Mouse (Mus musculus) kidney, postnatal 0 days (tissue): ENCODE results near the gene Nrp2. TPM values are rescaled to one million over a fixed set of nuclear protein-coding genes. Genes with fewer than 3 reads are reported as not detected.
A peak's percentile ranks its signal among the peaks of the same experiment; 100 is the strongest.

ENCODE experiments used
- ATAC-seq: fragments of 200-750 bp; cut with Nextera tagmentation; replicated peaks from 2 replicates; pipeline ENCODE4 v1.8.0; 2017; ENCODE audit warnings: low read depth, moderate number of reproducible peaks, moderate TSS enrichment, moderate library complexity; ENCODE audit not compliant: low FRiP score
- DNase-seq: peaks from one replicate; pipeline ENCODE4 v3.0.0-alpha.2; 2016; ENCODE audit warnings: low spot score
- H3K27ac ChIP-seq: fragments of 300-500 bp; sonication (generic); 2 replicates; pipeline ENCODE4 v1.5.1; 2014; ENCODE audit warnings: mild to moderate bottlenecking
- H3K27me3 ChIP-seq: fragments of 300-500 bp; sonication (generic); 2 replicates; pipeline ENCODE4 v1.6.1; 2014; ENCODE audit warnings: low read length, mixed read lengths; ENCODE audit not compliant: insufficient read depth
- H3K36me3 ChIP-seq: fragments of 300-500 bp; sonication (generic); 2 replicates; pipeline ENCODE4 v1.6.1; 2014; ENCODE audit warnings: low read length, mixed read lengths; ENCODE audit not compliant: insufficient read depth
- H3K4me1 ChIP-seq: fragments of 300-500 bp; sonication (generic); replicated peaks from 2 replicates; pipeline ENCODE4 v1.6.1; 2014; ENCODE audit warnings: antibody characterized with exemption, low read length, mixed read lengths; ENCODE audit not compliant: insufficient read depth
- H3K4me2 ChIP-seq: fragments of 300-500 bp; sonication (generic); 2 replicates; pipeline ENCODE4 v1.6.1; 2014; ENCODE audit warnings: mild to moderate bottlenecking, low read length, moderate library complexity, mixed read lengths
- H3K4me3 ChIP-seq: fragments of 300-500 bp; sonication (generic); replicated peaks from 2 replicates; pipeline ENCODE4 v1.5.1; 2014; ENCODE audit warnings: low read depth, low read length
- H3K9ac ChIP-seq: fragments of 300-500 bp; sonication (generic); 2 replicates; pipeline ENCODE4 v1.6.1; 2014; ENCODE audit warnings: low read depth, low read length
- H3K9me3 ChIP-seq: fragments of 300-500 bp; sonication (generic); replicated peaks from 2 replicates; pipeline ENCODE4 v1.6.1; 2016; ENCODE audit warnings: low read length, inconsistent platforms, mixed read lengths
- CTCF ChIP-seq: IDR thresholded peaks from 2 replicates; pipeline ENCODE4 v1.5.1; 2016; ENCODE audit warnings: antibody characterized with exemption, low read depth, mild to moderate bottlenecking, moderate library complexity
- WGBS: fragments of 180-500 bp; shearing (Covaris S2); extraction: QIAGEN DNeasy Blood & Tissue Kit; methylation state at CpG from one replicate; pipeline ENCODE4 v1.1.7; 2014; 5-methylcytosine and 5-hydroxymethylcytosine counted together
- polyA plus RNA-seq: library from polyadenylated mRNA; unstranded; fragments of >200 nt; fragmentation: Nextera tagmentation; extraction: Ambion mirVana; gene quantifications from 2 replicates; pipeline ENCODE4 v1.2.1, GENCODE M21; 2015

Gene Nrp2
- polyA plus RNA-seq, 1 experiment from 2014 or later, result 5.6 TPM

DNA sequence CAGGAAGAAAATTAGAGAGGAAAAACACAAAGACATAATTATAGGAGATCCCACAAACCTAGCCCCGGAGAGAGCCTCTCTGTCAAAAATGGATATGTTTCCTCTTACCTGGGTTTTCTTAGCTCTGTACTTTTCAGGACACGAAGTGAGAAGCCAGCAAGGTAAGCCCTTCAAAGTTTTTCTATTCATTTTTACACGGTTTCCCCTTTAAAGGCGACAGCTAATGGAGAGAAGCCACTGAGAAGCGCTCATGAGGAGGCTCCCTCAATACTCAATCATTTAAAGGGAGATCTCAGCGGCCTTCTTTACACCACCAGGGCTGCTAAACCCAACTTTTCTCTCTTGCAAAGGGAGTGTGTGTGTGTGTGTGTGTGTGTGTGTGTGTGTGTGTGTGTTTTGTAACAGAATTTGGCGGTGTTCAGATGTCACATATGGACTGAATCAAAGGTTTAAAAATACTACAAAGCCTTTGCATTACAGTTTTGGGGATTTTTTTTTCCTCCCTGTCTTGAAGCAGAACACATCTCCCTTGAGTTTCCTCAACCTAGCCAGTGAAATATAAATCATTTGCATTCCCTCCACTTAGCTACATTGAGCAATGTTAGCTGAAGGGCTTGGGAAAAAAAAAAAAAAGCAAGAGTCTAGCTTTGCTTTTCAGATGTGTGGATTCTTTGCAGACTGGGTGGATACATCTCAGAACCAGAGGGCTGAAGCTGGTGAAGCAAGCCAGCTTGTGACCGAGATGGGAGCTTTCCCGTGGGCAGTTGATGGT lies 1.2 kb downstream of the Nrp2 start:
- 6% methylated on average over 9 of the region's 9 CpGs for WGBS
- peaks cover 21% of the 10 kb centered on the region for H3K4me1 ChIP-seq
- H3K4me3 ChIP-seq, result peak overlapping the region; percentile 52
- DNase-seq (peak; percentile 52), ATAC-seq (no peak)
- H3K27ac ChIP-seq, result no peak overlapping the region
- H3K9ac ChIP-seq, result peak overlapping the region; percentile 64; the same call in 1 of the 2 replicates
- no peaks in the 10 kb centered on the region for H3K9me3 ChIP-seq
- TF ChIP-seq CTCF, result no peak
- peak overlapping the region; percentile 72 for H3K4me2 ChIP-seq
- H3K36me3 ChIP-seq, result no peaks in the 10 kb centered on the region
- H3K27me3 ChIP-seq, result peaks cover 14% of the 10 kb centered on the region; the same call in 1 of the 2 replicates

DNA sequence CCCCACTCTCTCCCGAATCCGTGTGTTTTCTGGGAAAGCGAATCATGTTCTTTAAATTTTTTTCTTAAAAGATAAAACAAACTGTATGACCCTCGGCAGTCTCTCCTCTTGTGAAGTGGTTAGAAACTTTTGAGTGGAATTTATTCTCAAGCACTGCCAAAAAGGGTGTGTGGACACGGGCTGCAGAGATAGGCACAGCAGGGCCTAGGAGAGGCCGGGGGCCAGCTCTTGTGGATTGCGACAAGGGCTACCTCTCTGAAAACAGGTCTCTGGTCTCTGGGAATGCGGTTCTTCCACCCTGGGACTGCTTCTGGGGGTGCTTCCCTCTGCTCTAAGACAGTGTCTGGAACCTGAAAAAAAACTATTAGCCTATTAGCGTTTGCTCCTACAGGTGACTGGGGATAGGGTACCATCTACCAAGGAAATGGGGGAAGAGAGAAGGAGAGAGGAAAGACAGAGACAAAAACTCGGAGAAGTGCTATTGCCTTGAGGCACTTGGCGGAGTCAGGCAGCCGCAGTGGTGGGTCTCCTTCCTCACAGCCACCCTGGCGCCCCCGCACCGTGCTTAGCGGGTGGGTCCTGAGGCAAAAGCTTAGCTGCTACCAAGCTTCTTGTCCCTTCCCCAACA lies 1.9 kb downstream of the Nrp2 start:
- Histone ChIP-seq H3K9ac (peak overlapping the region; percentile 64; the same call in 1 of the 2 replicates), H3K4me2 (peak overlapping the region; percentile 72), H3K4me3 (peak overlapping the region; percentile 52), H3K9me3 (no peaks in the 10 kb centered on the region), H3K27ac (no peak overlapping the region), H3K27me3 (peaks cover 14% of the 10 kb centered on the region; the same call in 1 of the 2 replicates), H3K4me1 (peaks cover 21% of the 10 kb centered on the region), H3K36me3 (no peaks in the 10 kb centered on the region)
- DNase-seq (no peak), ATAC-seq (no peak)
- TF ChIP-seq CTCF, result no peak
- WGBS, result 12% methylated on average over 16 of the region's 16 CpGs

DNA sequence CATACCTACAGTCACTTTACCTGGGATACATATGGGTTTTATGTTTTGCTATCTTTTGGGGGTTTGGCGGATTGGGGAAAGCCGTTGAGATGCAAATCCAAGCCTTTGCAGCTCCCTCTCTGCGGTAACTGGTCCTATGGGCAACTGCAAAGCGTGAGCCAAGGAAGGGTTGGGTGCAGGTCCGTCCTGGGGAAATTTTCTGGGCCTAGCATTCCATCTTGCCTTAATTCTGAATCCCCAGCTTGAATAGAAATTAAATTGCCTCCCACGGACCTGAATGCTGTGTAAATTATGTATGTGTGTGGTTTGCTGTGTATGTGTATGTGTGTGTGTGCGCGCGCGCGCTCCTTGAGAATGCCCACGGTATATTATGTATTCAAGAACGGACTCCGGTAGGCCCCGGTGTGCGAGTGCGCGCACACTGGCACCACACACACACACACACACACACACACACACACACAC lies 2.5 kb downstream of the Nrp2 start:
- 6% methylated on average over 18 of the region's 18 CpGs for WGBS
- ATAC-seq, result no peak
- peaks cover 23% of the 10 kb centered on the region for H3K4me1 ChIP-seq

DNA sequence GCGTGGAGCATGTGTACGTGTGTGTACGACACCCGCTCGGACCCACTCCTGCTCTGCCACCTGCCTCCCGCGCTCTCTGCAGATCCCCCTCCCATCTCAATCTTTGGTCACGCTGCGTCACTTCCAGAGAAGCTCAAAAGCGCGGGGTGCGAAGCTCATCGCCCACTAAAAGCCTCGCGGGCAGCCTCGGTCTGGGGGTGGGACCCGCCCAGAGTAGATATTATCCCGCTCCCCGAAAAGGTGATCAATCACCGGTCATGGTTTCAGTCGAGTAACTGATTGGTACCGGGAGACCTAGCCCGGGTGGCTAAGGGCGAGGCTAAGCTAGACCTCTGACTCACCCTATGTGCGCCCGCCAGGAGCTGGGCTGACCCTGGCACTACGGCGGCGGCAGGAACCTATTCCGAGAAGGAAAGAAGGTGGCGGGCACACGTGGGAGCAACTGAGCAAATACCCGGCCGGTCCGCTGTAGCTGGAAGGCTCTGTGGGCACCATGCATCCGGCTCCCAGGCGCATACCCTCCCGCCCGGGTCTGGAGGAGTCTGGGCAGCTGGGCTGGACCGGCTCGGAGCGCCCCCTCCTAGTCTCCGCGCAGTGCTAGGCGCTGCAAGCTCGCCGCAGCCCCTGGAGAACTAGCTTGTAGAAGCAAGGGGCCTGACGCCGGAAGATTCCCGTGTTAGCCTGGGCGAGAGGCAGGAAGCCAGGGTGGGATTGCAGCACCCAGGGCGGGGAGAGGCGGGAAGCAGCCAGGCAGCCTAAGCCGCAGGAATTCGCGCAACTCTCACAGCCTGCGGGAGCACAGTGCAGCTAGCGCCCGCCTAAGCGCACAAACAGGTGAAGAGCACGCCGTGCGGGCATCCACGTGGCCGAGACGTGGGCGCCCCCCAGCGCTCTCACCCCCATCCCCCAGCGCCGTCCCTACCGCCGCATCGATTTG lies 3.3 kb downstream of the Nrp2 start:
- ATAC-seq (peak; percentile 41), DNase-seq (peak; percentile 82)
- WGBS, result under 1% methylated on average over 73 of the region's 73 CpGs
- Histone ChIP-seq H3K27ac (peak overlapping the region; percentile 60), H3K9me3 (no peaks in the 10 kb centered on the region), H3K4me1 (peaks cover 24% of the 10 kb centered on the region), H3K36me3 (no peaks in the 10 kb centered on the region), H3K4me2 (peak overlapping the region; percentile 72), H3K4me3 (peak overlapping the region; percentile 52), H3K27me3 (peaks cover 14% of the 10 kb centered on the region; the same call in 1 of the 2 replicates), H3K9ac (peak overlapping the region; percentile 64)
- 0 out of 2 replicates have a peak, but pooled peaks have one; percentile 2 for TF ChIP-seq CTCF

More for the DNA sequence above, 2.5 kb downstream of the Nrp2 start:
- H3K4me2 ChIP-seq, result peak overlapping the region; percentile 72
- no peaks in the 10 kb centered on the region for H3K9me3 ChIP-seq
- H3K36me3 ChIP-seq, result no peaks in the 10 kb centered on the region
- H3K9ac ChIP-seq, result peak overlapping the region; percentile 64; the same call in 1 of the 2 replicates
- H3K27me3 ChIP-seq, result peaks cover 14% of the 10 kb centered on the region; the same call in 1 of the 2 replicates
- no peak for DNase-seq
- TF ChIP-seq CTCF, result no peak
- no peak overlapping the region for H3K27ac ChIP-seq
- H3K4me3 ChIP-seq, result peak overlapping the region; percentile 52

DNA sequence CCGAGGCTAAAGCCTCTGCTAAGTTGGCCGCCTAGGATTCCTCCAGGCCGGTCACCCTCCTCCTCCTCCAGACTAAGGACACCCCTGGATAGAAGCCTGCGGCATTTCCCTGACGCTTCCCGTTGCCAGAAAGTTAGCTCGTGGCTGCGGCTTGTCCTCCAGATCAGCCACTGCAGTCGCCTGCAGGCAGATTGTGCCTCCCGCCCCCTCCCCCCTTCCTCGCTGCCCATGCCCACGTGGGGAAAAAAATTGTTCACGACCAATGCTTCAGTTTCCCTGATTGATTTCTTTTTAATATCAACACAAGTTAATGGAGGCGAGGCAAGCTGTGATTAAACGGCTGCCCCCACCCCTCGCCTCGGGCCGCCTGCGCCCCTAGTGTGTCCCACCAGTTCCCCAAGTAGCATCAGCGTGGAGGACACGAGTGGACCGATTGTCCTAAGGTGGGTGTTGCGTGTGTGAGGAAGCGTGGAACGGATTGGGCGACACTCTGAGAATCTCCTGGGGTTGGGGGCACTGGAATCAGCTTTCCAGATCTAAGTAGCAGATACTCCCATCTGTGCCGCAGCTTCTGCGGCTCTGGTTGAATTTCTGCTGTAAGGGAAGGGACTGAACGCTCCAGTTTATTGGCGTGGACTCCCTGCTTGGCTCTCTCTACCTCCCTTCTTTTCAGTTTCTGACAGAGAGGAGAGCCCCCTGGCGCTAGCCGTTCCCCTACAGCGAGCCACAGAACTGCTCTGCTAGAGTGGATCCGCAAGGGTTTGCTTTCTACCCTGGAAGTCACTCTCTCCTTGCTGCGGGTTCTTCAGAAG lies 4.2 kb downstream of the Nrp2 start:
- Histone ChIP-seq H3K27me3 (peaks cover 14% of the 10 kb centered on the region; the same call in 1 of the 2 replicates), H3K9me3 (no peaks in the 10 kb centered on the region), H3K27ac (no peak overlapping the region), H3K4me1 (peaks cover 24% of the 10 kb centered on the region), H3K4me2 (peak overlapping the region; percentile 72), H3K4me3 (peak overlapping the region; percentile 52), H3K9ac (peak overlapping the region; percentile 64), H3K36me3 (no peaks in the 10 kb centered on the region)
- under 1% methylated on average over 35 of the region's 35 CpGs for WGBS
- DNase-seq (peak; percentile 91), ATAC-seq (no peak; the same call in 1 of the 2 replicates)
- peak; percentile 63 for TF ChIP-seq CTCF
